Mouse (Mus musculus) MEL (cell line): ENCODE results near the gene Mob3b. TPM values are rescaled to one million over a fixed set of nuclear protein-coding genes. Genes with fewer than 3 reads are reported as not detected.

Experiments
- DNase-seq: peaks from one replicate; pipeline ENCODE4 v3.0.0; 2011; ENCODE audit warnings: low read depth, low spot score
- H3K27ac ChIP-seq: 2 replicates; pipeline ENCODE4 v1.5.1; 2012; ENCODE audit warnings: low read depth, mild to moderate bottlenecking, control low read depth, low read length, moderate library complexity; ENCODE audit not compliant: control insufficient read depth
- H3K27me3 ChIP-seq, 2 experiments: fragments of 150-350 bp in 1 of 2; sonication (generic) in 1 of 2; 2 replicates each; pipeline ENCODE4 v1.6.1; 2012; ENCODE audit warnings: low read length in 2 of 2, mild to moderate bottlenecking in 2 of 2, improper control_type of control experiment in 1 of 2, moderate library complexity in 1 of 2; ENCODE audit not compliant: insufficient read depth in 2 of 2, control insufficient read depth in 1 of 2
- H3K36me3 ChIP-seq, 2 experiments: 2 replicates each; pipeline ENCODE4 v1.6.1; 2012 to 2014; ENCODE audit warnings: low read length in 2 of 2, improper control_type of control experiment in 1 of 2, inconsistent platforms in 1 of 2, mild to moderate bottlenecking in 1 of 2; ENCODE audit not compliant: insufficient read depth in 2 of 2, control insufficient read depth in 1 of 2
- H3K4me1 ChIP-seq, 2 experiments: fragments of 150-350 bp in 1 of 2; sonication (generic) in 1 of 2; 2 replicates each; pipeline ENCODE4 v1.6.1; 2012; ENCODE audit warnings: low read length in 2 of 2, improper control_type of control experiment in 1 of 2, mild to moderate bottlenecking in 1 of 2; ENCODE audit not compliant: insufficient read depth in 2 of 2, control insufficient read depth in 1 of 2
- H3K4me3 ChIP-seq, 2 experiments: fragments of 150-350 bp in 1 of 2; sonication (generic) in 1 of 2; 2 replicates each; pipeline ENCODE4 v1.5.1; 2012; ENCODE audit warnings: low read depth in 2 of 2, low read length in 2 of 2, mild to moderate bottlenecking in 2 of 2, moderate library complexity in 2 of 2, control low read depth in 1 of 2, improper control_type of control experiment in 1 of 2; ENCODE audit not compliant: control insufficient read depth in 1 of 2, insufficient read depth in 1 of 2
- H3K79me2 ChIP-seq: 2 replicates; pipeline ENCODE4 v1.6.1; 2012; ENCODE audit warnings: mild to moderate bottlenecking, low read length, moderate library complexity; ENCODE audit not compliant: control insufficient read depth, poor library complexity, insufficient read depth
- H3K9ac ChIP-seq: 2 replicates; pipeline ENCODE4 v1.6.1; 2012; ENCODE audit warnings: low read depth, mild to moderate bottlenecking, control low read depth, low read length, moderate library complexity; ENCODE audit not compliant: control insufficient read depth, poor library complexity, severe bottlenecking
- H3K9me3 ChIP-seq: fragments of 150-350 bp; sonication (generic); replicated peaks from 2 replicates; pipeline ENCODE4 v1.6.1; 2012; ENCODE audit warnings: mild to moderate bottlenecking, low read length, improper control_type of control experiment, moderate library complexity; ENCODE audit not compliant: insufficient read depth
- BHLHE40 ChIP-seq: IDR thresholded peaks from 2 replicates; pipeline ENCODE4 v1.6.1; 2012; ENCODE audit warnings: low read depth, mild to moderate bottlenecking, inconsistent platforms, low read length, improper control_type of control experiment, borderline replicate concordance
- CHD2 ChIP-seq: IDR thresholded peaks from 2 replicates; pipeline ENCODE4 v1.6.1; 2011; ENCODE audit warnings: low read length, improper control_type of control experiment
- E2F4 ChIP-seq: IDR thresholded peaks from 2 replicates; pipeline ENCODE4 v1.6.1; 2011; ENCODE audit warnings: low read depth, low read length, improper control_type of control experiment, borderline replicate concordance
- ELF1 ChIP-seq: IDR thresholded peaks from 2 replicates; pipeline ENCODE4 v1.6.1; 2014; ENCODE audit warnings: low read depth, mild to moderate bottlenecking, inconsistent platforms, low read length, improper control_type of control experiment, moderate library complexity
- ETS1 ChIP-seq: IDR thresholded peaks from 2 replicates; pipeline ENCODE4 v1.6.1; 2012; ENCODE audit warnings: low read depth, mild to moderate bottlenecking, inconsistent platforms, low read length, improper control_type of control experiment, moderate library complexity
- KAT2A ChIP-seq: conservative IDR thresholded peaks from 2 replicates; pipeline ENCODE4 v1.6.1; 2012; ENCODE audit warnings: low read depth, low read length, improper control_type of control experiment, inconsistent platforms
- NRF1 ChIP-seq: IDR thresholded peaks from 2 replicates; pipeline ENCODE4 v1.6.1; 2014; ENCODE audit warnings: low read depth, mild to moderate bottlenecking, inconsistent platforms, low read length, improper control_type of control experiment, moderate library complexity; ENCODE audit not compliant: poor library complexity, insufficient read depth, severe bottlenecking
- POLR2A ChIP-seq, 2 experiments: IDR thresholded peaks; 2 replicates each; pipeline ENCODE4 v1.6.1; 2011 to 2012; ENCODE audit warnings: low read length in 2 of 2, mild to moderate bottlenecking in 2 of 2, control low read depth in 1 of 2, improper control_type of control experiment in 1 of 2, low read depth in 1 of 2, moderate library complexity in 1 of 2; ENCODE audit not compliant: control insufficient read depth in 1 of 2, insufficient read depth in 1 of 2, poor library complexity in 1 of 2
- POLR2AphosphoS2 ChIP-seq: IDR thresholded peaks from 2 replicates; pipeline ENCODE4 v1.6.1; 2011; ENCODE audit warnings: low read length, improper control_type of control experiment
- RAD21 ChIP-seq: IDR thresholded peaks from 2 replicates; pipeline ENCODE4 v1.6.1; 2011; ENCODE audit warnings: mild to moderate bottlenecking, low read depth, low read length, improper control_type of control experiment
- TBP ChIP-seq: IDR thresholded peaks from 2 replicates; pipeline ENCODE4 v1.8.0; 2011; ENCODE audit warnings: low read depth, low read length, improper control_type of control experiment
- UBTF ChIP-seq: IDR thresholded peaks from 2 replicates; pipeline ENCODE4 v1.6.1; 2012; ENCODE audit warnings: low read depth, mild to moderate bottlenecking, inconsistent platforms, low read length, improper control_type of control experiment, moderate library complexity, borderline replicate concordance; ENCODE audit not compliant: insufficient read depth
- USF1 ChIP-seq: IDR thresholded peaks from 2 replicates; pipeline ENCODE4 v1.6.1; 2014; ENCODE audit warnings: low read depth, mild to moderate bottlenecking, inconsistent platforms, low read length, improper control_type of control experiment, moderate library complexity
- USF2 ChIP-seq, 2 experiments: IDR thresholded peaks; 2 replicates each; pipeline ENCODE4 v1.6.1; 2011 to 2012; ENCODE audit warnings: improper control_type of control experiment in 2 of 2, low read length in 2 of 2, borderline replicate concordance in 1 of 2, inconsistent platforms in 1 of 2, low read depth in 1 of 2, mild to moderate bottlenecking in 1 of 2; ENCODE audit not compliant: insufficient read depth in 1 of 2
- ZKSCAN1 ChIP-seq: IDR thresholded peaks from 2 replicates; pipeline ENCODE4 v1.6.1; 2012; ENCODE audit warnings: low read depth, mild to moderate bottlenecking, inconsistent platforms, low read length, improper control_type of control experiment, moderate library complexity
- ZMIZ1 ChIP-seq: IDR thresholded peaks from 2 replicates; pipeline ENCODE4 v1.6.1; 2012; ENCODE audit warnings: low read depth, mild to moderate bottlenecking, inconsistent platforms, low read length, improper control_type of control experiment, moderate library complexity
- polyA plus RNA-seq, 2 experiments: library from polyadenylated mRNA; stranded (reverse) in 1 of 2; unstranded in 1 of 2; fragments of >175 nt in 1 of 2; fragments of >200 nt in 1 of 2; gene quantifications; 2 replicates each; pipeline versions ENCODE4 v1.2.1 to v1.2.4; 2012; ENCODE audit warnings: low replicate concordance in 2 of 2, low read depth in 1 of 2; ENCODE audit not compliant: insufficient read length in 2 of 2, insufficient read depth in 1 of 2, missing spikeins in 1 of 2
- total RNA-seq: library from RNA; depleted of rRNA; stranded (reverse); fragments of 300-350 nt; gene quantifications from 2 replicates; pipeline ENCODE4 v1.2.3, GENCODE M21; 2012; rRNA removed

Mob3b gene
- total and polyA plus RNA-seq, 3 experiments, result 3.8 to 4.2 TPM; not detected in 1

DNA sequence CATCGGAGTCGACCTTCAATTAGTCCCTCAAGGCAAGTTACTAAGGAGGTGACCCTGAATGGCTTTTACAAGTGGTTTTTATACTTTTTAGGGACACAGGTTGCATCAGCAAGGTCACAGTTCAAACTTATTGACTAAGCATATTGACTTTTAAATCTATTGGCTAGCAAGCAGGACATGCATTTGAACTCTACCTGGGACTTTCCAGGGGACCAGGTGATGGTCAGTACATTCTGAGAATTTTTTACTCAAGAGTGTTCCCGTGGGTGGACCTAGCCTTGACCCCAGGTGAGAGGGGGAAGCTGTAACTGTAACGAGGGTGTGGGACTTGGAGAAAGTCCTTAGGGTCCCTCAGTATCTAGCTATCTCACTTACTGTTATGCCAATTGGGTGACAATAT, 256.1 kb downstream of the Mob3b start:
- TF ChIP-seq TBP (no peak), USF1 (no peak), POLR2A (IDR thresholded peaks at IDR 0.05; ENCODE audit: control insufficient read depth in 1 of 2, insufficient read depth in 1 of 2, low read depth in 1 of 2, low read length in 2 of 2, poor library complexity in 1 of 2) (no peak), CHD2 (no peak), E2F4 (no peak), USF2 (IDR thresholded peaks at IDR 0.05; ENCODE audit: borderline replicate concordance in 1 of 2, insufficient read depth in 1 of 2, low read depth in 1 of 2, low read length in 2 of 2) (no peak), ETS1 (no peak)
- DNase-seq, result no peak
- Histone ChIP-seq H3K9me3 (no peaks in the 10 kb centered on the region), H3K27me3 (peaks cover 0 to 3% of the 10 kb centered on the region in 2 experiments; a peak in 3 of 4 replicates), H3K4me3 (no peak overlapping the region), H3K36me3 (no peaks in the 10 kb centered on the region), H3K9ac (no peak overlapping the region), H3K27ac (no peak overlapping the region), H3K79me2 (no peaks in the 10 kb centered on the region), H3K4me1 (no peaks in the 10 kb centered on the region)

GRCm38 (mm10) chr4:34900155-34900554, 257.1 kb downstream of the Mob3b start:
- TF ChIP-seq POLR2AphosphoS2 (no peak), ELF1 (no peak), USF1 (no peak), ZMIZ1 (no peak), NRF1 (no peak), BHLHE40 (no peak)
- Histone ChIP-seq H3K36me3 (no peaks in the 10 kb centered on the region), H3K9ac (no peak overlapping the region), H3K4me1 (no peaks in the 10 kb centered on the region), H3K9me3 (no peaks in the 10 kb centered on the region), H3K27ac (no peak overlapping the region), H3K4me3 (no peak overlapping the region), H3K79me2 (no peaks in the 10 kb centered on the region), H3K27me3 (peaks cover 4 to 5% of the 10 kb centered on the region in 2 experiments)
- DNase-seq, result no peak

GRCm38 (mm10) chr4:34899322-34899721, 258.0 kb downstream of the Mob3b start:
- Histone ChIP-seq H3K27me3 (peaks cover 3 to 4% of the 10 kb centered on the region in 2 experiments), H3K36me3 (no peaks in the 10 kb centered on the region), H3K27ac (no peak overlapping the region), H3K4me3 (no peak overlapping the region), H3K79me2 (no peaks in the 10 kb centered on the region), H3K9ac (no peak overlapping the region), H3K4me1 (no peaks in the 10 kb centered on the region), H3K9me3 (no peaks in the 10 kb centered on the region)
- no peak for TF ChIP-seq KAT2A
- TF ChIP-seq ZKSCAN1, result no peak
- TF ChIP-seq NRF1, result no peak
- no peak for TF ChIP-seq UBTF
- no peak for TF ChIP-seq RAD21
- TF ChIP-seq TBP, result no peak
- DNase-seq, result no peak

Other genes with a start within 250 kb of the Mob3b start
- gene Ifnk, start 5.4 kb downstream of the Mob3b start, total RNA-seq, result not detected in 2 replicates
- not detected for gene Ifnk, start 5.4 kb downstream of the Mob3b start, polyA plus RNA-seq
- gene C9orf72, start 68.7 kb upstream of the Mob3b start, total RNA-seq, result 4.2 and 5.7 TPM in 2 replicates
- 1 to 10 TPM in 1 of 2 experiments, not detected in 1; 4.1 TPM for gene C9orf72, start 68.7 kb upstream of the Mob3b start, polyA plus RNA-seq